Mouse (Mus musculus) cerebellum, adult 8-10 months (tissue): ENCODE measurements at regions not wholly inside any gene's neighbourhood (a gene's known extent, or its start where the extent isn't known, plus 50 kb on each side); places are given as distances from the start of the nearest gene placed in this dataset.

Source experiments
- DNase-seq: peaks from one replicate; pipeline ENCODE4 v3.0.0; 2022

GRCm38 (mm10) chr9:43636372-43636965 lies 107.3 kb upstream of the Nectin1 start:
- no peak for DNase-seq

GRCm38 (mm10) chr9:43658186-43658585 lies 85.6 kb upstream of the Nectin1 start:
- DNase-seq: no peak

GRCm38 (mm10) chr9:43659237-43659636 lies 84.5 kb upstream of the Nectin1 start:
- DNase-seq: no peak

GRCm38 (mm10) chr9:43660151-43660550 lies 83.6 kb upstream of the Nectin1 start:
- peak; percentile 30 for DNase-seq

GRCm38 (mm10) chr9:43660896-43661563 lies 82.8 kb upstream of the Nectin1 start:
- no peak for DNase-seq

- DNase-seq: no peak
These were observed 82.1 kb upstream of the Nectin1 start for GRCm38 (mm10) chr9:43661646-43662045.

GRCm38 (mm10) chr9:43667386-43667785 lies 76.4 kb upstream of the Nectin1 start:
- DNase-seq: no peak

- no peak for DNase-seq
These were observed 75.8 kb upstream of the Nectin1 start for GRCm38 (mm10) chr9:43667974-43668373.

- DNase-seq: no peak
These were observed 75.1 kb upstream of the Nectin1 start for GRCm38 (mm10) chr9:43668731-43669130.

- DNase-seq: no peak
These were observed 73.2 kb upstream of the Nectin1 start for GRCm38 (mm10) chr9:43670563-43670962.

GRCm38 (mm10) chr9:43673171-43673680 lies 70.6 kb upstream of the Nectin1 start:
- DNase-seq: no peak

- DNase-seq: no peak
These were observed 69.5 kb upstream of the Nectin1 start for GRCm38 (mm10) chr9:43674321-43674720.

- DNase-seq: no peak
These were observed 67.8 kb upstream of the Nectin1 start for GRCm38 (mm10) chr9:43676011-43676410.

- DNase-seq: no peak
These were observed 64.5 kb upstream of the Nectin1 start for GRCm38 (mm10) chr9:43679331-43679730.

- no peak for DNase-seq
These were observed 62.5 kb upstream of the Nectin1 start for GRCm38 (mm10) chr9:43681317-43681716.

GRCm38 (mm10) chr9:43682102-43682501 lies 61.7 kb upstream of the Nectin1 start:
- no peak for DNase-seq

- no peak for DNase-seq
These were observed 59.2 kb upstream of the Nectin1 start for GRCm38 (mm10) chr9:43684596-43684995.

- DNase-seq: no peak
These were observed 51.8 kb upstream of the Nectin1 start for GRCm38 (mm10) chr9:43692015-43692414.

- no peak for DNase-seq
These were observed 51.2 kb upstream of the Nectin1 start for GRCm38 (mm10) chr9:43692538-43692937.
